Mouse (Mus musculus) thymus, adult 2 months (tissue): Measurements from ENCODE around the gene Dnajc22. TPM values are rescaled to one million over a fixed set of nuclear protein-coding genes. Genes with fewer than 3 reads are reported as not detected.
"Not testable (repeated sequence)": the region's sequence is repeated elsewhere in the genome, so short reads cannot be mapped to it uniquely, and the experiment has no call there.

Source experiments
- DNase-seq: peaks from one replicate; pipeline ENCODE4 v3.0.0; 2021
- H3K27ac ChIP-seq: fragments of 200-500 bp; 2 replicates; pipeline ENCODE4 v1.5.1; 2012; ENCODE audit warnings: low read length, control low read depth; ENCODE audit not compliant: control insufficient read depth, insufficient read depth
- H3K27me3 ChIP-seq: fragments of 200-500 bp; 2 replicates; pipeline ENCODE4 v1.6.1; 2012; ENCODE audit warnings: mild to moderate bottlenecking, low read length, moderate library complexity, mixed read lengths; ENCODE audit not compliant: control insufficient read depth, insufficient read depth
- H3K36me3 ChIP-seq: fragments of 200-500 bp; 2 replicates; pipeline ENCODE4 v1.6.1; 2012; ENCODE audit warnings: mild to moderate bottlenecking, low read length, moderate library complexity; ENCODE audit not compliant: control insufficient read depth, insufficient read depth
- H3K4me1 ChIP-seq: fragments of 200-500 bp; replicated peaks from 2 replicates; pipeline ENCODE4 v1.6.1; 2012; ENCODE audit warnings: low read length; ENCODE audit not compliant: control insufficient read depth, insufficient read depth
- H3K4me3 ChIP-seq: fragments of 200-500 bp; 2 replicates; pipeline ENCODE4 v1.5.1; 2012; ENCODE audit warnings: mild to moderate bottlenecking, low read length, control low read depth, moderate library complexity; ENCODE audit not compliant: control insufficient read depth, insufficient read depth
- CTCF ChIP-seq: fragments of 200-500 bp; IDR thresholded peaks from 2 replicates; pipeline ENCODE4 v1.5.1; 2012; ENCODE audit warnings: mild to moderate bottlenecking, control low read depth, low read length, moderate library complexity, borderline replicate concordance; ENCODE audit not compliant: control insufficient read depth, poor library complexity, insufficient read depth; ENCODE audit errors: extremely low read depth
- POLR2A ChIP-seq: fragments of 200-500 bp; IDR thresholded peaks from 2 replicates; pipeline ENCODE4 v1.6.1; 2012; ENCODE audit warnings: mild to moderate bottlenecking, low read length, control low read depth, moderate library complexity; ENCODE audit not compliant: control insufficient read depth, poor library complexity, insufficient read depth; ENCODE audit errors: extremely low read depth
- WGBS: fragments of 180-500 bp; shearing (Covaris S2); methylation state at CpG from one replicate; pipeline ENCODE4 v1.1.7; 2018; 5-methylcytosine and 5-hydroxymethylcytosine counted together
- polyA plus RNA-seq: library from polyadenylated mRNA; depleted of rRNA; stranded (reverse); fragments of >200 nt; gene quantifications from 2 replicates; pipeline ENCODE4 v1.2.3, GENCODE M21; 2012

Gene Dnajc22
- polyA plus RNA-seq, 1 experiment, result 0.39 TPM

GRCm38 (mm10) chr15:99055511-99055961 is 37.4 kb upstream of the Dnajc22 start:
- peaks cover 16% of the 10 kb centered on the region; the same call in 1 of the 2 replicates for H3K27me3 ChIP-seq
- 3% methylated on average over 37 of the region's 37 CpGs for WGBS
- no peaks in the 10 kb centered on the region for H3K36me3 ChIP-seq
- peaks cover 9% of the 10 kb centered on the region; the same call in 1 of the 2 replicates for H3K4me1 ChIP-seq
- no peak overlapping the region for H3K4me3 ChIP-seq
- no peak for DNase-seq
- TF ChIP-seq CTCF (no peak), POLR2A (no peak)
- H3K27ac ChIP-seq, result no peak overlapping the region

- H3K36me3 ChIP-seq, result no peaks in the 10 kb centered on the region
- no peak overlapping the region for H3K4me3 ChIP-seq
- H3K27me3 ChIP-seq, result peaks cover 16% of the 10 kb centered on the region; the same call in 1 of the 2 replicates
- H3K27ac ChIP-seq, result no peak overlapping the region
- 23% methylated on average over 14 of the region's 14 CpGs for WGBS
- TF ChIP-seq POLR2A (no peak), CTCF (peak; percentile 62; the same call in 1 of the 2 replicates)
- peak; percentile 69 for DNase-seq
- H3K4me1 ChIP-seq, result peaks cover 6% of the 10 kb centered on the region; the same call in 1 of the 2 replicates
These were observed 36.6 kb upstream of the Dnajc22 start for GRCm38 (mm10) chr15:99056332-99056731.

- no peaks in the 10 kb centered on the region for H3K27me3 ChIP-seq
- no peak overlapping the region for H3K27ac ChIP-seq
- peaks cover 3% of the 10 kb centered on the region for H3K4me1 ChIP-seq
- H3K4me3 ChIP-seq, result no peak overlapping the region
- no peaks in the 10 kb centered on the region for H3K36me3 ChIP-seq
- WGBS, result 24% methylated on average over 12 of the region's 12 CpGs
- no peak for DNase-seq
- TF ChIP-seq CTCF (no peak), POLR2A (no peak)
These were observed 27.3 kb upstream of the Dnajc22 start for GRCm38 (mm10) chr15:99065557-99066165.

- no peaks in the 10 kb centered on the region for H3K36me3 ChIP-seq
- no peaks in the 10 kb centered on the region for H3K27me3 ChIP-seq
- H3K4me1 ChIP-seq, result peaks cover 13% of the 10 kb centered on the region
- no peak overlapping the region for H3K4me3 ChIP-seq
- WGBS, result 94% methylated on average over 1 of the region's 1 CpGs
- H3K27ac ChIP-seq, result no peak overlapping the region
- DNase-seq, result no peak
- TF ChIP-seq CTCF (no peak), POLR2A (no peak)
These were observed 21.0 kb upstream of the Dnajc22 start for GRCm38 (mm10) chr15:99071988-99072387.

- no peaks in the 10 kb centered on the region for H3K36me3 ChIP-seq
- H3K4me1 ChIP-seq, result peaks cover 13% of the 10 kb centered on the region
- TF ChIP-seq POLR2A (no peak), CTCF (peak; percentile 12; the same call in 1 of the 2 replicates)
- DNase-seq, result no peak
- no peaks in the 10 kb centered on the region for H3K27me3 ChIP-seq
- H3K27ac ChIP-seq, result no peak within 1 kb of the TSS; the same call in 1 of the 2 replicates
- 19% methylated on average over 9 of the region's 9 CpGs for whole genome bisulfite sequencing
- H3K4me3 ChIP-seq, result peak within 1 kb of the TSS; percentile 81
These were observed 18.9 kb upstream of the Dnajc22 start, which contains the start of gene Troap for GRCm38 (mm10) chr15:99074019-99074599. Troap (plus strand) TSS chr15:99074575.

GRCm38 (mm10) chr15:99074600-99075333 is 18.2 kb upstream of the Dnajc22 start:
- peaks cover 13% of the 10 kb centered on the region for H3K4me1 ChIP-seq
- no peaks in the 10 kb centered on the region for H3K27me3 ChIP-seq
- under 1% methylated on average over 44 of the region's 44 CpGs for WGBS
- peak; percentile 96 for DNase-seq
- no peaks in the 10 kb centered on the region for H3K36me3 ChIP-seq
- peak overlapping the region; percentile 81 for H3K4me3 ChIP-seq
- TF ChIP-seq CTCF (no peak; the same call in 1 of the 2 replicates), POLR2A (0 out of 2 replicates have a peak, but pooled peaks have one; percentile 35)
- H3K27ac ChIP-seq, result no peak overlapping the region; the same call in 1 of the 2 replicates

GRCm38 (mm10) chr15:99076011-99076410 is 17.0 kb upstream of the Dnajc22 start:
- WGBS, result 96% methylated on average over 3 of the region's 3 CpGs
- not testable (repeated sequence) for H3K4me3 ChIP-seq, DNase-seq, H3K27me3 ChIP-seq, H3K36me3 ChIP-seq, H3K27ac ChIP-seq
- H3K4me1 ChIP-seq, result peaks cover 13% of the 10 kb centered on the region
